Mouse (Mus musculus) olfactory bulb, adult 2 months (tissue): ENCODE data around the gene Ankmy1. TPM values are rescaled to one million over a fixed set of nuclear protein-coding genes. Genes with fewer than 3 reads are reported as not detected.

Experiments used
- H3K27ac ChIP-seq: fragments of 200-500 bp; 2 replicates; pipeline ENCODE4 v1.5.1; 2012; ENCODE audit warnings: low read depth, low read length; ENCODE audit not compliant: insufficient read depth
- H3K4me1 ChIP-seq: fragments of 200-500 bp; 2 replicates; pipeline ENCODE4 v1.6.1; 2012; ENCODE audit warnings: low read length; ENCODE audit not compliant: control insufficient read depth, insufficient read depth
- H3K4me3 ChIP-seq: fragments of 200-500 bp; 2 replicates; pipeline ENCODE4 v1.5.1; 2012; ENCODE audit warnings: mild to moderate bottlenecking, low read depth, low read length, moderate library complexity; ENCODE audit not compliant: insufficient read depth
- CTCF ChIP-seq: fragments of 200-500 bp; IDR thresholded peaks from 2 replicates; pipeline ENCODE4 v1.5.1; 2012; ENCODE audit warnings: low read depth, mild to moderate bottlenecking, low read length, moderate library complexity; ENCODE audit not compliant: insufficient read depth
- POLR2A ChIP-seq: fragments of 200-500 bp; IDR thresholded peaks from 2 replicates; pipeline ENCODE4 v1.6.1; 2012; ENCODE audit warnings: mild to moderate bottlenecking, low read depth, low read length, moderate library complexity; ENCODE audit not compliant: insufficient read depth
- WGBS: fragments of 180-500 bp; shearing (Covaris S2); methylation state at CpG from one replicate; pipeline ENCODE4 v1.1.7; 2018; 5-methylcytosine and 5-hydroxymethylcytosine counted together
- polyA plus RNA-seq: library from polyadenylated mRNA; stranded (reverse); fragments of >200 nt; gene quantifications from 2 replicates; pipeline ENCODE4 v1.2.4, GENCODE M21; 2012; ENCODE audit warnings: low replicate concordance; ENCODE audit not compliant: missing spikeins, insufficient read depth, insufficient read length

Ankmy1 gene
- polyA plus RNA-seq, 1 experiment = not detected

DNA sequence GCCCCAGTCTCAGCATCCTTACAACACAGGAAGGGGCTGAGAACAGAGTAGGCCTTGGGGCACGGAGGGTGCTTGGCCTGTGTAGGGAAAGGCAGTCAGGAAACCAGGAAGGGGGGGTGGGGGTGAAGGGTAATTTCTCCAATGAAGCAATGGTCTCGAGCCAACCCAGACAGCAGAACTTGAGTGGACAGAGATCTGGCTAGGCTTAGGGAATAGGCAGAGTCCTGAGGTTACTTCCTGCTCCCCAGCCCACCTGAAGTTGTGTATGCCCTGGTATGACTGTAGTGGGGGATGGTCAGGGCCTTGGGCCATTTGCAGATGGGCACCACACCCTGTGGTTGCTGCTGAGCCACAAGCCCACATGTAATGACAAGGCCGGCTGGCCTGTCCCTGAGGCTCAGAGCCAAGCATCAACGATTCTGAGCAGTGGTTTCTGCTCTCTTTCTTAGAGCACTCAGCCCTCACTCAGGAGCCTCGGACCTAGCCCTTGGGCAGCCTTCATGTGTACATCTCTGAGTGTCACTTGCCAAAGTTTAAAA, 86.9 kb downstream of the Ankmy1 start:
- TF ChIP-seq CTCF (no peak), POLR2A (no peak)
- 80% methylated on average over 5 of the region's 5 CpGs for WGBS
- H3K4me1 ChIP-seq = no peaks in the 10 kb centered on the region

DNA sequence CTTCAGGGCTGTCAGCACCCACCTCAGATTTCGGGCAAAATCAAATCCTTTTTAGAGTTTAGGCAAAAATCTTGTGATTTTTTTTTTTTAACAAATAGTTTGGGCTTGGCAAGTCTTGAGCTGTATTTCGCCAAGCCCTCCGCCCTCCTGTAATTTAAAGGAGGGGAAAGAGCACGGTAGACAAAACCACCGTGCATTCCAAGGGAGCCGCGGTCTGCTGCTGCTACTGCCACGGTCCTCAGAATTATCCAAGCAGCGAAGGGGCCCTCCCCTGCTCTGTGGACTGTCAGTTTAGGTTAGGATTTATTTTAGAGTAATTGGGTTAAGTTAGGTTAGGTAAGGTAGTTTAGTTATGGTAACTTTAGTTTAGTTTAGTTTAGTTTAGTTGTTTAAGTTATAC, 87.6 kb downstream of the Ankmy1 start:
- H3K27ac ChIP-seq = no peak overlapping the region
- H3K4me1 ChIP-seq = no peaks in the 10 kb centered on the region
- WGBS = 57% methylated on average over 9 of the region's 9 CpGs
- no peak overlapping the region for H3K4me3 ChIP-seq
- TF ChIP-seq POLR2A = no peak
- TF ChIP-seq CTCF = no peak

More for the DNA sequence above, 86.9 kb downstream of the Ankmy1 start:
- H3K4me3 ChIP-seq = no peak overlapping the region
- H3K27ac ChIP-seq = no peak overlapping the region

DNA sequence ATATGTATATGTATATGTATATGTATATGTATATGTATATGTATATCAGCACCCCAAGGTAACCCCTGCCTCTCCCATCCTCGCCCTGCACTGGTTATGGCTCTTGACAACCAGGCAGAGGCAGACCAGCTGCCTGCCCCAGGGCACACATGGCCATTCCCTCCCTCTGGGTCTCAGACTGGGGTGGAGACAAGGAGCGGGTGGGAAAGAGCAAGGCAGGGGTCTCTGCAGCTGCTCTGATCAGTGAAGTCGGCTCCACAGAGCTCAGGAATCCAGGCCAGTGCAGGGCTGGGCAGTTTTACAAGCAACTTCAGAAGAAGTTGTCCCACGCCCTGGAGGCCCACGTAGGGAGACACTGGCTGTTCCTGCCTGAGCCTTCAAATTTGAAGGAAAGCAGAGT, 88.4 kb downstream of the Ankmy1 start:
- no peak for TF ChIP-seq POLR2A
- no peak for TF ChIP-seq CTCF
- Histone ChIP-seq H3K4me3 (no peak overlapping the region), H3K27ac (no peak overlapping the region), H3K4me1 (no peaks in the 10 kb centered on the region)
- WGBS = 86% methylated on average over 5 of the region's 5 CpGs

Other genes with a start within 250 kb of the Ankmy1 start
- gene Gpc1, start 71.3 kb downstream of the Ankmy1 start, polyA plus RNA-seq = not detected in 2 replicates
- not detected in 2 replicates for gene Dusp28, start 4.1 kb upstream of the Ankmy1 start, polyA plus RNA-seq
- gene Rnpepl1, start 7.9 kb upstream of the Ankmy1 start, polyA plus RNA-seq = not detected in 2 replicates
- gene Capn10, start 31.5 kb upstream of the Ankmy1 start, polyA plus RNA-seq = not detected in 2 replicates
- gene Gpr35, start 48.0 kb upstream of the Ankmy1 start, polyA plus RNA-seq = not detected in 2 replicates
- not detected in 2 replicates for gene Aqp12, start 103.4 kb upstream of the Ankmy1 start, polyA plus RNA-seq
- gene Kif1a, start 199.0 kb upstream of the Ankmy1 start, polyA plus RNA-seq = 456 and 729 TPM in 2 replicates
- gene Agxt, start 232.3 kb upstream of the Ankmy1 start, polyA plus RNA-seq = not detected in 2 replicates